Mouse (Mus musculus) C2C12 (cell line): ENCODE data around the gene Hps4.

Experiments
- CEBPB ChIP-seq: IDR thresholded peaks from one replicate; pipeline ENCODE4 v1.6.1; 2011; ENCODE audit warnings: low read depth, mild to moderate bottlenecking, control low read depth, moderate library complexity
- CTCF ChIP-seq: IDR thresholded peaks from one replicate; pipeline ENCODE4 v1.5.1; 2011; ENCODE audit not compliant: control insufficient read depth, insufficient read depth, insufficient read length
- FOSL1 ChIP-seq: IDR thresholded peaks from one replicate; pipeline ENCODE4 v1.8.0; 2011; ENCODE audit warnings: mild to moderate bottlenecking, low read length; ENCODE audit not compliant: poor library complexity, insufficient read depth, severe bottlenecking
- MAX ChIP-seq: IDR thresholded peaks from one replicate; pipeline ENCODE4 v1.6.1; 2011; ENCODE audit warnings: mild to moderate bottlenecking, control low read depth
- MYOD1 ChIP-seq: IDR thresholded peaks from one replicate; pipeline ENCODE4 v1.6.1; 2011; ENCODE audit warnings: low read depth; ENCODE audit not compliant: control insufficient read depth, insufficient read length
- MYOG ChIP-seq: IDR thresholded peaks from one replicate; pipeline ENCODE4 v1.6.1; 2011; ENCODE audit not compliant: control insufficient read depth, insufficient read length; ENCODE audit errors: extremely low read depth
- USF1 ChIP-seq: IDR thresholded peaks from one replicate; pipeline ENCODE4 v1.6.1; 2011; ENCODE audit warnings: low read depth, mild to moderate bottlenecking, control low read depth, moderate library complexity

GRCm38 (mm10) chr5:112419535-112419934 is 76.7 kb downstream of the Hps4 start:
- no peak for TF ChIP-seq CTCF
- no peak for TF ChIP-seq MYOG
- no peak for TF ChIP-seq MYOD1
- TF ChIP-seq USF1, result no peak
- TF ChIP-seq MAX, result no peak
- no peak for TF ChIP-seq CEBPB
- no peak for TF ChIP-seq FOSL1
